Comparison of ENCODE assay signal across 8 mouse cellular contexts in the genomic region with DNA sequence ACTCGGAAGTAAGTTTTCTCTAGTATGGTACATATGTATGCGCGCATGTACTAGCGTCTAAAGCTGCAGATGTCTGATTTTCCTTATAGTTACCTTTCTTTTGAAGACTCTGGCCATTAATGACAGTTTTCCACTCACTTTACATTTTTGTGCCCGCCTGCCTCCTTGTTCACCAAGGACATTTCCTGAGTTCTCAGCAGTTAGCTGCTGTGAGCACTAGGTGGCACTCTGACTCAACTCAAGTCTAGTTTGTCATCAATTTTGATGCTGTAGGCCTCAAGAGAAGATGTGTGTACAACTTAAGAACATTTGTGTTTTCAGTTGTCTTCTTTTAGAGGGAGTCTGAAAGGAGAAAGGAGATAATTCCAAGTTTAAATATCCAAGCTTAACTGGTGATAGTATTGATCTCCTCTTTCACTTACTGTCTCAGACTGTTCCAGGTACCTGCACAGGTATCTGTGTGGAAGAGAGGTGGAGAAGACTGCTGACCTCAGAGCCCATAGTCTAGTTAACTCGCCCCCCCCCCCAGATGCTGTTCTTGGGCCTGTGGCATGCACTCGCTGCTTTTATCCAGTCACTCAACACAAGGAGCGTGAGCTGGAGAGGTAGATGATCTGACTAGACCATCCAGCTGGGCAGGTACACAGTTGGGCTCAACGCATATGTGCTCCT. TPM values are rescaled to one million over a fixed set of nuclear protein-coding genes. Genes with fewer than 3 reads are reported as not detected.
DNase-seq lines count a peak whose midpoint lies in the region; ATAC-seq and TF ChIP-seq lines count a peak whose summit lies in the region.

No protein-coding gene starts in this region.

- no peak for ATAC-seq in stomach, postnatal 0 days (ENCODE audit: low FRiP score, low TSS enrichment)

- peak; percentile 93 for TF ChIP-seq CTCF in stomach, postnatal 0 days (IDR thresholded peaks at IDR 0.05; ENCODE audit: low read depth)

- TF ChIP-seq EP300 in stomach, postnatal 0 days (optimal IDR thresholded peaks at IDR 0.05): no peak

- H3K36me3 ChIP-seq in stomach, postnatal 0 days (ENCODE audit: control insufficient read depth, insufficient read depth, low read length): no peaks in the 10 kb centered on the region

- intact Hi-C loops in left cerebral cortex, postnatal 4 days (cut with DNase I): loop anchor here (5.0 to 10.0 kb wide), 3 partner anchors 154 to 461 kb away; partner anchors contain the start of gene Foxo3

- H3K4me1 ChIP-seq in stomach, postnatal 0 days (replicated peaks; ENCODE audit: control insufficient read depth, insufficient read depth): no peaks in the 10 kb centered on the region

- no peaks in the 10 kb centered on the region for H3K27me3 ChIP-seq in stomach, postnatal 0 days (ENCODE audit: control insufficient read depth, insufficient read depth, low read length)

- no peak overlapping the region for H3K27ac ChIP-seq in stomach, postnatal 0 days (replicated peaks)

- peak; percentile 89 for DNase-seq in 416B (ENCODE audit: low read depth)
- DNase-seq in MN1 (ENCODE audit: low spot score): peak; percentile 86
- peak; percentile 74 for DNase-seq in cerebellum, adult 8-10 months
- peak; percentile 65 to 83 for DNase-seq in frontal cortex, postnatal 36 days (ENCODE audit: low spot score in 2 of 2)
- DNase-seq in kidney, adult 18-20 months: peak; percentile 70
- DNase-seq in left cerebral cortex, postnatal 4 days: peak; percentile 56
- DNase-seq in natural killer cell, adult 2 months (ENCODE audit: low spot score in 2 of 2): peak; percentile 58 to 71
- peak; percentile 53 for DNase-seq in stomach, postnatal 0 days (ENCODE audit: low spot score)

- H3K9ac ChIP-seq in stomach, postnatal 0 days (ENCODE audit: low read length): no peak overlapping the region

- H3K9me3 ChIP-seq in stomach, postnatal 0 days (ENCODE audit: control insufficient read depth, low read length): no peaks in the 10 kb centered on the region

- WGBS in stomach, postnatal 0 days: 45% methylated on average over 9 of the region's 9 CpGs

- H3K4me2 ChIP-seq in stomach, postnatal 0 days (replicated peaks; ENCODE audit: low read depth): no peak overlapping the region

- H3K4me3 ChIP-seq in stomach, postnatal 0 days (ENCODE audit: low read depth, low read length): no peak overlapping the region

RNA-seq across cellular contexts. Expression of gene Sesn1, which starts 21.3 kb away (rescaled TPM):
- 10 to 100 TPM; 27.1 to 27.3 TPM for total RNA-seq in left cerebral cortex, postnatal 4 days (2021)
- polyA plus RNA-seq in stomach, postnatal 0 days (2015; fragmentation: Nextera tagmentation; extraction: Ambion mirVana): 18.2 and 20.1 TPM in 2 replicates

RNA-seq across cellular contexts. Expression of gene Cep57l1, which starts 21.3 kb away (rescaled TPM):
- total RNA-seq in left cerebral cortex, postnatal 4 days (2021): 10 to 100 TPM in 1 of 2 experiments, 1 to 10 TPM in 1; 9.8 to 11.3 TPM
- polyA plus RNA-seq in stomach, postnatal 0 days (2015; fragmentation: Nextera tagmentation; extraction: Ambion mirVana): 5.3 and 6.0 TPM in 2 replicates
